Mouse (Mus musculus) MEL (cell line): ENCODE measurements at regions not wholly inside any gene's neighbourhood (a gene's known extent, or its start where the extent isn't known, plus 50 kb on each side); places are given as distances from the start of the nearest gene placed in this dataset.

Experiments used
- DNase-seq: peaks from one replicate; pipeline ENCODE4 v3.0.0; 2011; ENCODE audit warnings: low read depth, low spot score
- H3K27ac ChIP-seq: 2 replicates; pipeline ENCODE4 v1.5.1; 2012; ENCODE audit warnings: low read depth, mild to moderate bottlenecking, control low read depth, low read length, moderate library complexity; ENCODE audit not compliant: control insufficient read depth
- H3K27me3 ChIP-seq, 2 experiments: fragments of 150-350 bp in 1 of 2; sonication (generic) in 1 of 2; 2 replicates each; pipeline ENCODE4 v1.6.1; 2012; ENCODE audit warnings: low read length in 2 of 2, mild to moderate bottlenecking in 2 of 2, improper control_type of control experiment in 1 of 2, moderate library complexity in 1 of 2; ENCODE audit not compliant: insufficient read depth in 2 of 2, control insufficient read depth in 1 of 2
- H3K36me3 ChIP-seq, 2 experiments: 2 replicates each; pipeline ENCODE4 v1.6.1; 2012 to 2014; ENCODE audit warnings: low read length in 2 of 2, improper control_type of control experiment in 1 of 2, inconsistent platforms in 1 of 2, mild to moderate bottlenecking in 1 of 2; ENCODE audit not compliant: insufficient read depth in 2 of 2, control insufficient read depth in 1 of 2
- H3K4me1 ChIP-seq, 2 experiments: fragments of 150-350 bp in 1 of 2; sonication (generic) in 1 of 2; 2 replicates each; pipeline ENCODE4 v1.6.1; 2012; ENCODE audit warnings: low read length in 2 of 2, improper control_type of control experiment in 1 of 2, mild to moderate bottlenecking in 1 of 2; ENCODE audit not compliant: insufficient read depth in 2 of 2, control insufficient read depth in 1 of 2
- H3K4me3 ChIP-seq, 2 experiments: fragments of 150-350 bp in 1 of 2; sonication (generic) in 1 of 2; 2 replicates each; pipeline ENCODE4 v1.5.1; 2012; ENCODE audit warnings: low read depth in 2 of 2, low read length in 2 of 2, mild to moderate bottlenecking in 2 of 2, moderate library complexity in 2 of 2, control low read depth in 1 of 2, improper control_type of control experiment in 1 of 2; ENCODE audit not compliant: control insufficient read depth in 1 of 2, insufficient read depth in 1 of 2
- H3K79me2 ChIP-seq: 2 replicates; pipeline ENCODE4 v1.6.1; 2012; ENCODE audit warnings: mild to moderate bottlenecking, low read length, moderate library complexity; ENCODE audit not compliant: control insufficient read depth, poor library complexity, insufficient read depth
- H3K9ac ChIP-seq: 2 replicates; pipeline ENCODE4 v1.6.1; 2012; ENCODE audit warnings: low read depth, mild to moderate bottlenecking, control low read depth, low read length, moderate library complexity; ENCODE audit not compliant: control insufficient read depth, poor library complexity, severe bottlenecking
- H3K9me3 ChIP-seq: fragments of 150-350 bp; sonication (generic); replicated peaks from 2 replicates; pipeline ENCODE4 v1.6.1; 2012; ENCODE audit warnings: mild to moderate bottlenecking, low read length, improper control_type of control experiment, moderate library complexity; ENCODE audit not compliant: insufficient read depth
- BHLHE40 ChIP-seq: IDR thresholded peaks from 2 replicates; pipeline ENCODE4 v1.6.1; 2012; ENCODE audit warnings: low read depth, mild to moderate bottlenecking, inconsistent platforms, low read length, improper control_type of control experiment, borderline replicate concordance
- CTCF ChIP-seq, 3 experiments: IDR thresholded peaks in 2 of 3; conservative IDR thresholded peaks in 1 of 3; 2 replicates each; pipeline ENCODE4 v1.5.1; 2011 to 2012; ENCODE audit warnings: low read length in 3 of 3, low read depth in 2 of 3, mild to moderate bottlenecking in 2 of 3, improper control_type of control experiment in 1 of 3, inconsistent platforms in 1 of 3, mixed read lengths in 1 of 3, moderate library complexity in 1 of 3; ENCODE audit not compliant: control insufficient read depth in 1 of 3, insufficient read depth in 1 of 3, poor library complexity in 1 of 3, severe bottlenecking in 1 of 3
- E2F4 ChIP-seq: IDR thresholded peaks from 2 replicates; pipeline ENCODE4 v1.6.1; 2011; ENCODE audit warnings: low read depth, low read length, improper control_type of control experiment, borderline replicate concordance
- EP300 ChIP-seq, 2 experiments: IDR thresholded peaks; 2 replicates each; pipeline ENCODE4 v1.6.1; 2011; ENCODE audit warnings: improper control_type of control experiment in 2 of 2, low read length in 2 of 2, low read depth in 1 of 2, mild to moderate bottlenecking in 1 of 2
- ETS1 ChIP-seq: IDR thresholded peaks from 2 replicates; pipeline ENCODE4 v1.6.1; 2012; ENCODE audit warnings: low read depth, mild to moderate bottlenecking, inconsistent platforms, low read length, improper control_type of control experiment, moderate library complexity
- HCFC1 ChIP-seq: IDR thresholded peaks from 2 replicates; pipeline ENCODE4 v1.6.1; 2012; ENCODE audit warnings: low read depth, mild to moderate bottlenecking, inconsistent platforms, low read length, improper control_type of control experiment, moderate library complexity
- KAT2A ChIP-seq: conservative IDR thresholded peaks from 2 replicates; pipeline ENCODE4 v1.6.1; 2012; ENCODE audit warnings: low read depth, low read length, improper control_type of control experiment, inconsistent platforms
- MEF2A ChIP-seq: IDR thresholded peaks from 2 replicates; pipeline ENCODE4 v1.6.1; 2014; ENCODE audit warnings: low read depth, mild to moderate bottlenecking, inconsistent platforms, low read length, improper control_type of control experiment; ENCODE audit not compliant: poor library complexity, insufficient replicate concordance, severe bottlenecking; ENCODE audit errors: extremely low read depth
- MXI1 ChIP-seq: IDR thresholded peaks from 2 replicates; pipeline ENCODE4 v1.6.1; 2011; ENCODE audit warnings: mild to moderate bottlenecking, low read depth, low read length, improper control_type of control experiment
- MYB ChIP-seq: IDR thresholded peaks from 2 replicates; pipeline ENCODE4 v1.6.1; 2011; ENCODE audit warnings: mild to moderate bottlenecking, low read depth, low read length, improper control_type of control experiment
- POLR2AphosphoS5 ChIP-seq: IDR thresholded peaks from 2 replicates; pipeline ENCODE4 v1.6.1; 2012; ENCODE audit warnings: low read depth, borderline replicate concordance, mild to moderate bottlenecking, inconsistent platforms, low read length, moderate library complexity, mixed read lengths
- SIN3A ChIP-seq: IDR thresholded peaks from 2 replicates; pipeline ENCODE4 v1.6.1; 2012; ENCODE audit warnings: low read length, improper control_type of control experiment, inconsistent platforms
- TAL1 ChIP-seq: IDR thresholded peaks from 2 replicates; pipeline ENCODE4 v1.6.1; 2012; ENCODE audit warnings: mild to moderate bottlenecking, inconsistent platforms, low read length, moderate library complexity, mixed read lengths
- TBP ChIP-seq: IDR thresholded peaks from 2 replicates; pipeline ENCODE4 v1.8.0; 2011; ENCODE audit warnings: low read depth, low read length, improper control_type of control experiment
- UBTF ChIP-seq: IDR thresholded peaks from 2 replicates; pipeline ENCODE4 v1.6.1; 2012; ENCODE audit warnings: low read depth, mild to moderate bottlenecking, inconsistent platforms, low read length, improper control_type of control experiment, moderate library complexity, borderline replicate concordance; ENCODE audit not compliant: insufficient read depth

DNA sequence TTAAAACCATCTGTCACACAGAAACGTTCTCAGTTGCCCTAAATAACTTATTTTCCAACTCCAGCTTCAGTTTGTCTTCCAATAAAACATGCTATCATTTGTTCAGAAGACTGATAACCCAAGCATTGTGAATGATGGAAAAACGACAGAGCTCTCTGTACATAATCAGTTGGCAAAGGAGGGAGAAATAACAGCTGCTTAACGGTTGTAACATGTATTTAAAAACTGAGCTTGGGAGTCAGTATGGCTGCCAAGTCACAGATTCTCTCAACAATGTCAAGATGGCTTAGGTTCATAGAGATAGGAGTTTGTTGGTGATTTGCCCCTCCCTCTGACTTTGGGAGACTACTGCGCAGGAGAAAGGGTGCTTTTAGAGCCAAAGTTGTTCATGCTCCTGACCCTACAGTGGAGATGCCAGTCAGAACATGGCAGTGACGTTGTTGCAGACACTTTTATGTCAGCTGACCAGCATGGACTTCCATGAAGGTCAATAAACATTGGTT lies 140.2 kb downstream of the Qpct start:
- H3K79me2 ChIP-seq, result no peaks in the 10 kb centered on the region
- no peak for DNase-seq
- TF ChIP-seq KAT2A, result no peak
- no peak for TF ChIP-seq ETS1
- H3K36me3 ChIP-seq, result no peaks in the 10 kb centered on the region
- no peaks in the 10 kb centered on the region; a peak in 1 of 4 replicates for H3K27me3 ChIP-seq
- no peak overlapping the region for H3K4me3 ChIP-seq
- H3K9ac ChIP-seq, result no peak overlapping the region
- H3K4me1 ChIP-seq, result no peaks in the 10 kb centered on the region
- H3K27ac ChIP-seq, result no peak overlapping the region
- no peaks in the 10 kb centered on the region for H3K9me3 ChIP-seq

DNA sequence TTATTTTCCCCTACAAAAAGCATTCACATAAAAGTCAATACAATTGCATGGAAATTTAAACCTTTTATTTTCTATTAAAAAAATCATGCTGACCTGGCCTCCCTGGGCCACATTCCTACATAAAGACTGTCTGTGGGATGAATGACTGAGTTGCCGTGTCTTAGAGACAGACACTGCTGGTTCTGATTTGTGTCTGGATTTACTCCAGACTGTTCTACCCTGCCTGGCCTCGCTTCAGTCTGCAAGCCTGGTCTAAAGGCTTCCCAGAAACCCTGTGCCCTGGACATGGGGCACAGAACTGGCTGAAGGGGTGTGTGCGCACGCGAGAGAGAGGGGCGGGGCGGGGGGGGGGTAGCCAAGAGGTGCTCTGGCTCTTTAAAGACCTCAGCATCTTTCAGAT lies 136.6 kb downstream of the Qpct start:
- TF ChIP-seq MXI1, result no peak
- TF ChIP-seq KAT2A, result no peak
- no peak for TF ChIP-seq CTCF (IDR thresholded peaks at IDR 0.05 in 2 of 3, conservative IDR thresholded peaks at IDR 0.05 in 1 of 3; ENCODE audit: control insufficient read depth in 1 of 3, insufficient read depth in 1 of 3, low read depth in 2 of 3, low read length in 3 of 3, poor library complexity in 1 of 3, severe bottlenecking in 1 of 3)
- TF ChIP-seq E2F4, result no peak
- TF ChIP-seq EP300 (IDR thresholded peaks at IDR 0.05; ENCODE audit: low read depth in 1 of 2, low read length in 2 of 2), result no peak
- no peak for TF ChIP-seq SIN3A
- TF ChIP-seq TBP, result no peak
- TF ChIP-seq HCFC1, result no peak
- TF ChIP-seq MYB, result no peak
- no peak for TF ChIP-seq MEF2A
- no peak for TF ChIP-seq TAL1
- TF ChIP-seq BHLHE40, result no peak
- no peak for TF ChIP-seq POLR2AphosphoS5
- TF ChIP-seq UBTF, result no peak
- no peaks in the 10 kb centered on the region for H3K79me2 ChIP-seq
- H3K9ac ChIP-seq, result no peak overlapping the region
- no peaks in the 10 kb centered on the region for H3K9me3 ChIP-seq
- no peaks in the 10 kb centered on the region for H3K36me3 ChIP-seq
- no peaks in the 10 kb centered on the region for H3K4me1 ChIP-seq
- H3K27ac ChIP-seq, result no peak overlapping the region
- H3K4me3 ChIP-seq, result no peak overlapping the region
- H3K27me3 ChIP-seq, result no peaks in the 10 kb centered on the region
- no peak for DNase-seq
